Mouse (Mus musculus) bone marrow macrophage, adult 2 months (primary cell): Measurements from ENCODE around the gene Smg6.

ENCODE experiments used
- CTCF ChIP-seq: IDR thresholded peaks from 2 replicates; pipeline ENCODE4 v1.5.1; 2012; ENCODE audit warnings: low read depth, mild to moderate bottlenecking, low read length, moderate library complexity
- POLR2A ChIP-seq: IDR thresholded peaks from 2 replicates; pipeline ENCODE4 v1.6.1; 2012; ENCODE audit warnings: mild to moderate bottlenecking, low read depth, low read length, borderline replicate concordance

DNA sequence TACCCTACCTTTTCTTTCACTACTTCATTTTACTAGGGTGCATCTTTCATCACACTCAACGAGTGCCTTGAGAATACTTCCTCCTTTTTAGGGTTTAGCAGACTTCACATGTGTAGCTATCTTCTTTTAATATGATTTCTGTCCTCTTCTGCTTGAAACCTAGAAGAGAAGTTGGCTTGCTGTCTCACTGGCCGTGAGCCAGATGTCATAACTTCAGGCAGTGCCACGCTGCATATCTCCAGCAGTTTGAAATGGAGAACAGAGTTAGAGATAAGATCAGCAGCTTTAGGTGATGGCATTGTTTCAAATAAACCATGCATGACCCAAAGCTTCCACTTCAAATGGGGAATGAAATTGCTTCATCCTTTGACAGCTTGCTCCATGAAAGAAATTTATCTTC is 166.5 kb downstream of the Smg6 start:
- TF ChIP-seq POLR2A: no peak
- no peak for TF ChIP-seq CTCF
